Comparison of ENCODE assay signal across 8 mouse cellular contexts in the genomic region with DNA sequence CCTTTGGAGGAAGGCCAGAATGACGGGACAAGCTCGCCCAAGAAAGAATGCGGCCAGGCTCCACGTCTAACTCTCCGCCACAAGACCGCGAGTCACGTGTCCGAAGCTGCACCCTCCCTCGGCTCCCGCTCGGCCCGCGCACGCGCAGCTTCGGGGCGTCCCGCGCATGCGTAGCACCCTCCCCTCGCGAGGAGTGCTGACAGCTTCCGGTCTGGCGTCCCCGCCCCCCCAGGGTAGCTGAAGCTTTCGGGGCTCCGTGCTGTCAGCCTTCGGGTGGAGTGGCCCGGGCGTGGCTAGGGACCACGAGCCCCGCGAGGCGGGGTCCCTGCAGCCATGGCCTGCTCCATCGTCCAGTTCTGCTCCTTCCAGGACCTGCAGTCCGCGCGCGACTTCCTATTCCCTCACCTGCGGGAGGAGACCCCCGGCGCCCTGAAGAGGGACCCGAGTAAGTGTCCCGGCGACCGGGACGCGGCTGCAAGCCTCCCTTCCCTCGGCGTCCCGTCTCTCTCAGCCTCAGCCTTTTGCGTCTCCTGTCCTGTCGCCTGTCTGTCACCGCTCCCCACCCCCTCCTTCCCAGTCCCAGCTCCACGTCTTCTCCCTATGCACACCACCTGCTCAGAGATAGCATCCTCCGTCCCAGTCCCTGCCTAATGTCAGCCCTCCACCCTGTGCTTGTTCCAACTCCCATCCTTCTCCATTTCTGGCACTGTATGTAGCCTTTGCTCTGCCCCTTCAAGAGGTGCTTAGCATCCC. TPM values are rescaled to one million over a fixed set of nuclear protein-coding genes. Genes with fewer than 3 reads are reported as not detected.
A peak's percentile ranks its signal among the peaks of the same experiment; 100 is the strongest.
DNase-seq lines count a peak whose midpoint lies in the region; ATAC-seq and TF ChIP-seq lines count a peak whose summit lies in the region.

Gene Rab3gap2, plus strand, starts transcription at position 209 of the 753 bp plus-strand sequence.

- peak within 1 kb of the TSS; percentile 84 for H3K9ac ChIP-seq in CH12.LX (ENCODE audit: insufficient read depth, low read depth)
- peak within 1 kb of the TSS; percentile 83 for H3K9ac ChIP-seq in forebrain, embryonic 12.5 days
- H3K9ac ChIP-seq in heart, postnatal 0 days (replicated peaks; ENCODE audit: low read depth, low read length) = peak within 1 kb of the TSS; percentile 78
- H3K9ac ChIP-seq in liver, embryonic 16.5 days (ENCODE audit: low read depth, low read length) = peak within 1 kb of the TSS; percentile 88
- H3K9ac ChIP-seq in neural tube, embryonic 13.5 days = peak within 1 kb of the TSS; percentile 93

- peak; percentile 97 for ATAC-seq in forebrain, embryonic 12.5 days (ENCODE audit: low FRiP score)
- ATAC-seq in heart, postnatal 0 days (ENCODE audit: insufficient read depth, low read depth) = peak; percentile 96
- peak; percentile 96 for ATAC-seq in liver, embryonic 16.5 days (ENCODE audit: low read depth)
- peak; percentile 93 for ATAC-seq in neural tube, embryonic 13.5 days (ENCODE audit: low read depth)

- dilution Hi-C loops in CH12.LX (cut with MboI; ENCODE audit: extremely low pct_ligation_motif_present, extremely low pct_unique_long_range_greater_than_20kb, low sequenced_read_pairs) = no loop called here

- H3K36me3 ChIP-seq in CH12.LX (replicated peaks in 1 of 2; ENCODE audit: control insufficient read depth in 1 of 2, insufficient read depth in 1 of 2, low read length in 1 of 2) = peaks cover 0 to 16% of the 10 kb centered on the region in 2 experiments
- H3K36me3 ChIP-seq in forebrain, embryonic 12.5 days (replicated peaks) = no peaks in the 10 kb centered on the region
- no peaks in the 10 kb centered on the region for H3K36me3 ChIP-seq in heart, postnatal 0 days (replicated peaks; ENCODE audit: control insufficient read depth, insufficient read depth, low read length)
- H3K36me3 ChIP-seq in liver, embryonic 16.5 days (ENCODE audit: control insufficient read depth, insufficient read depth) = no peaks in the 10 kb centered on the region; the same call in 1 of the 2 replicates
- 0 out of 2 replicates have a peak, but pooled peaks cover 6% of the 10 kb centered on the region for H3K36me3 ChIP-seq in neural tube, embryonic 13.5 days
- H3K36me3 ChIP-seq in testis, adult 2 months (ENCODE audit: control insufficient read depth, insufficient read depth, low read length) = no peaks in the 10 kb centered on the region

- H3K4me1 ChIP-seq in CH12.LX (ENCODE audit: control insufficient read depth in 1 of 2, insufficient read depth in 2 of 2) = peaks cover 3 to 39% of the 10 kb centered on the region in 2 experiments; a peak in 2 of 4 replicates
- peaks cover 30% of the 10 kb centered on the region for H3K4me1 ChIP-seq in forebrain, embryonic 12.5 days
- peaks cover 4% of the 10 kb centered on the region; the same call in 1 of the 2 replicates for H3K4me1 ChIP-seq in heart, postnatal 0 days (ENCODE audit: control insufficient read depth, insufficient read depth)
- H3K4me1 ChIP-seq in liver, embryonic 16.5 days (ENCODE audit: control insufficient read depth, low read depth, low read length) = peaks cover 31% of the 10 kb centered on the region
- H3K4me1 ChIP-seq in neural tube, embryonic 13.5 days (replicated peaks) = peaks cover 45% of the 10 kb centered on the region
- peaks cover 2% of the 10 kb centered on the region for H3K4me1 ChIP-seq in testis, adult 2 months (ENCODE audit: control insufficient read depth, insufficient read depth, low read length)

- H3K9me3 ChIP-seq in CH12.LX (replicated peaks; ENCODE audit: low read length) = peaks cover under 1% of the 10 kb centered on the region
- H3K9me3 ChIP-seq in forebrain, embryonic 12.5 days = no peaks in the 10 kb centered on the region
- no peaks in the 10 kb centered on the region for H3K9me3 ChIP-seq in heart, postnatal 0 days (replicated peaks; ENCODE audit: control insufficient read depth, low read length)
- no peaks in the 10 kb centered on the region for H3K9me3 ChIP-seq in liver, embryonic 16.5 days (replicated peaks; ENCODE audit: control insufficient read depth, low read length)
- no peaks in the 10 kb centered on the region for H3K9me3 ChIP-seq in neural tube, embryonic 13.5 days

- TF ChIP-seq POLR2A in CH12.LX (IDR thresholded peaks at IDR 0.05; ENCODE audit: low read depth, low read length) = peak; percentile 92
- TF ChIP-seq POLR2A in testis, adult 2 months (IDR thresholded peaks at IDR 0.05; ENCODE audit: control insufficient read depth, low read depth, low read length) = peak; percentile 81

- no peak for TF ChIP-seq CTCF in CH12.LX (conservative IDR thresholded peaks at IDR 0.05 in 1 of 2, IDR thresholded peaks at IDR 0.05 in 1 of 2; ENCODE audit: low read depth in 2 of 2, low read length in 2 of 2)
- TF ChIP-seq CTCF in heart, postnatal 0 days (IDR thresholded peaks at IDR 0.05; ENCODE audit: low read depth) = no peak
- TF ChIP-seq CTCF in testis, adult 2 months (IDR thresholded peaks at IDR 0.05; ENCODE audit: control insufficient read depth, insufficient read depth, insufficient replicate concordance, low read depth, low read length) = no peak

- H3K27me3 ChIP-seq in CH12.LX (replicated peaks) = no peaks in the 10 kb centered on the region
- no peaks in the 10 kb centered on the region for H3K27me3 ChIP-seq in forebrain, embryonic 12.5 days
- no peaks in the 10 kb centered on the region for H3K27me3 ChIP-seq in heart, postnatal 0 days (ENCODE audit: control insufficient read depth, insufficient read depth, low read length)
- H3K27me3 ChIP-seq in liver, embryonic 16.5 days (ENCODE audit: control insufficient read depth, insufficient read depth, low read depth, low read length) = no peaks in the 10 kb centered on the region
- H3K27me3 ChIP-seq in neural tube, embryonic 13.5 days = no peaks in the 10 kb centered on the region
- no peaks in the 10 kb centered on the region for H3K27me3 ChIP-seq in testis, adult 2 months (ENCODE audit: control insufficient read depth, insufficient read depth, low read length)

- peak; percentile 94 for DNase-seq in CH12.LX (ENCODE audit: extremely low read depth)
- peak; percentile 95 for DNase-seq in c-Kit-positive CD71-positive TER-119-negative erythroid progenitor cells, embryonic 14.5 days (ENCODE audit: low read depth)
- DNase-seq in heart, postnatal 0 days (ENCODE audit: low spot score) = peak; percentile 98
- peak; percentile 99 for DNase-seq in kidney, postnatal 4 days

- peak within 1 kb of the TSS; percentile 75 for H3K4me2 ChIP-seq in CH12.LX (ENCODE audit: insufficient read depth, low read depth, poor library complexity, severe bottlenecking)
- H3K4me2 ChIP-seq in forebrain, embryonic 12.5 days = peak within 1 kb of the TSS; percentile 94
- H3K4me2 ChIP-seq in heart, postnatal 0 days (ENCODE audit: low read depth, low read length) = peak within 1 kb of the TSS; percentile 78
- peak within 1 kb of the TSS; percentile 89 for H3K4me2 ChIP-seq in liver, embryonic 16.5 days (ENCODE audit: low read depth, low read length)
- peak within 1 kb of the TSS; percentile 83 for H3K4me2 ChIP-seq in neural tube, embryonic 13.5 days

- under 1% methylated on average over 52 of the region's 57 CpGs for WGBS in forebrain, embryonic 12.5 days
- under 1% methylated on average over 57 of the region's 57 CpGs for WGBS in heart, postnatal 0 days
- under 1% methylated on average over 56 of the region's 57 CpGs for WGBS in liver, embryonic 16.5 days (ENCODE audit: insufficient replicate concordance)
- under 1% methylated on average over 57 of the region's 57 CpGs for WGBS in neural tube, embryonic 13.5 days

- TF ChIP-seq EP300 in CH12.LX (IDR thresholded peaks at IDR 0.05; ENCODE audit: low read length) = no peak
- no peak for TF ChIP-seq EP300 in heart, postnatal 0 days (IDR thresholded peaks at IDR 0.05; ENCODE audit: low read depth)

- in situ Hi-C loops in CH12.LX (cut with MboI; ENCODE audit: low pct_ligation_motif_present, low pct_unique_long_range_greater_than_20kb, low sequenced_read_pairs) = no loop called here

- H3K27ac ChIP-seq in CH12.LX (ENCODE audit: insufficient read depth, low read depth) = 0 out of 2 replicates have a peak within 1 kb of the TSS, but pooled peaks have one; percentile 4
- H3K27ac ChIP-seq in forebrain, embryonic 12.5 days = peak within 1 kb of the TSS; percentile 71
- peak within 1 kb of the TSS; percentile 91 for H3K27ac ChIP-seq in heart, postnatal 0 days (ENCODE audit: low read depth)
- H3K27ac ChIP-seq in liver, embryonic 16.5 days (ENCODE audit: low read length) = peak within 1 kb of the TSS; percentile 83
- H3K27ac ChIP-seq in neural tube, embryonic 13.5 days (replicated peaks) = peak within 1 kb of the TSS; percentile 83
- H3K27ac ChIP-seq in testis, adult 2 months (ENCODE audit: control insufficient read depth, insufficient read depth, low read depth, low read length) = peak within 1 kb of the TSS; percentile 45

- peaks cover 11% of the 10 kb centered on the region; the same call in 1 of the 2 replicates for H3K79me2 ChIP-seq in CH12.LX (replicated peaks; ENCODE audit: control insufficient read depth, extremely low read depth, insufficient read depth, poor library complexity, severe bottlenecking)

- peak within 1 kb of the TSS; percentile 95 to 97 (median 95) for H3K4me3 ChIP-seq in CH12.LX (replicated peaks in 1 of 3; ENCODE audit: low read depth in 2 of 3, low read length in 2 of 3, poor library complexity in 1 of 3)
- H3K4me3 ChIP-seq in forebrain, embryonic 12.5 days (replicated peaks) = peak within 1 kb of the TSS; percentile 77
- peak within 1 kb of the TSS; percentile 79 for H3K4me3 ChIP-seq in heart, postnatal 0 days (ENCODE audit: low read depth, low read length)
- peak within 1 kb of the TSS; percentile 82 for H3K4me3 ChIP-seq in liver, embryonic 16.5 days (ENCODE audit: low read depth, low read length)
- H3K4me3 ChIP-seq in neural tube, embryonic 13.5 days = peak within 1 kb of the TSS; percentile 91
- peak within 1 kb of the TSS; percentile 90 for H3K4me3 ChIP-seq in testis, adult 2 months (ENCODE audit: control insufficient read depth, low read depth, low read length)

- no peak for TF ChIP-seq RAD21 in CH12.LX (IDR thresholded peaks at IDR 0.05; ENCODE audit: low read depth, low read length)

TF ChIP-seq in CH12.LX, 34 proteins besides CTCF, POLR2A, EP300 and RAD21 (continues in another document):
- TF ChIP-seq MAZ (IDR thresholded peaks at IDR 0.05; ENCODE audit: low read depth, low read length) (peak; percentile 47; the same call in 1 of the 2 replicates), ZC3H11A (IDR thresholded peaks at IDR 0.05; ENCODE audit: low read depth, low read length) (no peak), ELF1 (IDR thresholded peaks at IDR 0.05; ENCODE audit: low read depth, low read length) (peak; percentile 86)

RNA-seq across cellular contexts. Expression of gene Rab3gap2, which starts in this region (rescaled TPM):
- total RNA-seq in CH12.LX (2012; rRNA removed) (24.0 and 24.7 TPM in 2 replicates), CH12.LX (2014; rRNA removed) (22.1 and 22.7 TPM in 2 replicates)
- 34.5 and 39.1 TPM in 2 replicates for polyA plus RNA-seq in CH12.LX (2012; ENCODE audit: insufficient read length, low read depth)
- 24.0 and 24.5 TPM in 2 replicates for polyA plus RNA-seq in forebrain, embryonic 12.5 days (2016; fragmentation: Nextera tagmentation; extraction: Ambion mirVana)
- 15.5 and 18.6 TPM in 2 replicates for total RNA-seq in heart, postnatal 0 days (2014; rRNA removed; ENCODE audit: low replicate concordance)
- polyA plus RNA-seq in heart, postnatal 0 days (2015; fragmentation: Nextera tagmentation; extraction: Ambion mirVana) = 9.5 and 11.1 TPM in 2 replicates
- polyA plus RNA-seq in liver, embryonic 16.5 days (2015; fragmentation: Nextera tagmentation; extraction: Ambion mirVana) = 13.4 and 13.8 TPM in 2 replicates
- 24.4 and 27.8 TPM in 2 replicates for polyA plus RNA-seq in neural tube, embryonic 13.5 days (2015; fragmentation: Nextera tagmentation; extraction: Ambion mirVana)
- 12.3 and 13.7 TPM in 2 replicates for polyA plus RNA-seq in testis, adult 2 months (2012; rRNA removed)

Comparison
In these comparisons a context has a peak if more than half of its experiments do, and no peak if none do; other contexts are left out.
1. Peak in every context shown above with its lines: DNase-seq, ATAC-seq, H3K4me3 ChIP-seq and H3K27ac ChIP-seq.
2. H3K27ac ChIP-seq: peak in every context shown above with its lines; median percentile 91 in heart, postnatal 0 days; 83 in liver, embryonic 16.5 days; 83 in neural tube, embryonic 13.5 days; 71 in forebrain, embryonic 12.5 days; 45 in testis, adult 2 months; 4 in CH12.LX.